Mouse (Mus musculus) small intestine, adult 2 months (tissue): ENCODE data around the gene Zfp329. TPM values are rescaled to one million over a fixed set of nuclear protein-coding genes. Genes with fewer than 3 reads are reported as not detected.

Source experiments
- H3K27ac ChIP-seq: fragments of 200-500 bp; 2 replicates; pipeline ENCODE4 v1.5.1; 2012; ENCODE audit warnings: low read depth, low read length, control low read depth, inconsistent platforms; ENCODE audit not compliant: insufficient read depth
- H3K27me3 ChIP-seq: fragments of 200-500 bp; 2 replicates; pipeline ENCODE4 v1.6.1; 2012; ENCODE audit warnings: mild to moderate bottlenecking, moderate library complexity, low read length, inconsistent platforms; ENCODE audit not compliant: control insufficient read depth, insufficient read depth
- H3K36me3 ChIP-seq: fragments of 200-500 bp; 2 replicates; pipeline ENCODE4 v1.6.1; 2012; ENCODE audit warnings: mild to moderate bottlenecking, low read length, control low read depth, inconsistent platforms; ENCODE audit not compliant: control insufficient read depth, insufficient read depth
- H3K4me1 ChIP-seq: fragments of 200-500 bp; 2 replicates; pipeline ENCODE4 v1.6.1; 2012; ENCODE audit warnings: low read length, inconsistent platforms, mixed read lengths; ENCODE audit not compliant: control insufficient read depth, insufficient read depth, insufficient read length
- H3K4me3 ChIP-seq: fragments of 200-500 bp; 2 replicates; pipeline ENCODE4 v1.5.1; 2012; ENCODE audit warnings: low read depth, mild to moderate bottlenecking, control low read depth, inconsistent platforms, low read length, moderate library complexity
- CTCF ChIP-seq: fragments of 200-500 bp; IDR thresholded peaks from 2 replicates; pipeline ENCODE4 v1.5.1; 2012; ENCODE audit warnings: low read depth, mild to moderate bottlenecking, control low read depth, inconsistent platforms, low read length, moderate library complexity, mixed read lengths; ENCODE audit not compliant: insufficient replicate concordance, insufficient read length; ENCODE audit errors: extremely low read depth
- POLR2A ChIP-seq: fragments of 200-500 bp; IDR thresholded peaks from 2 replicates; pipeline ENCODE4 v1.6.1; 2012; ENCODE audit warnings: low read depth, mild to moderate bottlenecking, control low read depth, inconsistent platforms, low read length, moderate library complexity
- whole genome bisulfite sequencing: fragments of 180-500 bp; shearing (Covaris S2); methylation state at CpG from one replicate; pipeline ENCODE4 v1.1.7; 2018; 5-methylcytosine and 5-hydroxymethylcytosine counted together
- polyA plus RNA-seq: library from polyadenylated mRNA; depleted of rRNA; stranded (reverse); fragments of >200 nt; gene quantifications from 2 replicates; pipeline ENCODE4 v1.2.3, GENCODE M21; 2012; rRNA removed

The Zfp329 gene
- polyA plus RNA-seq = 0.11 and 0.22 TPM in 2 replicates

DNA sequence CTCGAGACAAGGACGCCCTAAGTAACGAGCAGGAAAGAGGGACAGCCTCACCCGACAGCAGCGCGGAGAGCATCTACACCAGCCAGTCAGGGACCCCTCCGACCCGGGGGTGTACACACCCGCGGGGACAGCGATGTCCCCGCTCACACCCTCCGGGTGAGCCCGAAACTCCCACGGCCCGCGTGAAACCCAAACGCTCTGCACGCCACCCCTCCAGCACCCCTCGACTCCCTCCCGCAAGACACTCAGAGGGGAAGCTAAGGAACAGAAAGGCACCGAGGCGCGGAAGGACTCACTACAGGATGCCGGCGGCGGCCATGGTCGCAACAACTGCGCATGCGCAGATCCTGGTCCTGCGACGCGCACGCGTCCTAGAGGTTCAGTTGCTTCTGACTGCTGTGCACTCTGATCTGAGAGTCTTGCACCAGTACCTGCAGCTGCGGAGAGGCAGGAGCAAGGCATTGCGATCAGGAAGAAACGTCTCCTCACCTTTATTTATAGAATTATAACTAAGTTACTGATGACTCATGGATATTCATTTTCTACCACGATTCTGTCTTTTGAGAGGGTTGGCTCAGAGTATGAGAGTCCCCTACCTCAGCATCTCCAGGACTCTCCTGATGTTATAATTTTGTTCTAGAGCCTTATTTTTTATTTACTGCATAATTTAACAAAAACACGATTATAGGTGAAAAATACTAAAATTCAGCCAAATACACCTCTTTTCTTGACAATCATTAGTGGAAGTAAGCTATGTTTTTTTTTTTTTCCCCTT is at the start of gene Zfp329:
TSS of gene Zfp329 (minus strand) at position 338 of the 775 bp plus-strand sequence.
- Histone ChIP-seq H3K27me3 (no peaks in the 10 kb centered on the region), H3K4me3 (peak within 1 kb of the TSS; percentile 95), H3K36me3 (0 out of 2 replicates have a peak, but pooled peaks cover 3% of the 10 kb centered on the region), H3K27ac (no peak within 1 kb of the TSS), H3K4me1 (no peaks in the 10 kb centered on the region)
- under 1% methylated on average over 40 of the region's 40 CpGs for WGBS
- TF ChIP-seq CTCF (no peak), POLR2A (peak; percentile 69)

DNA sequence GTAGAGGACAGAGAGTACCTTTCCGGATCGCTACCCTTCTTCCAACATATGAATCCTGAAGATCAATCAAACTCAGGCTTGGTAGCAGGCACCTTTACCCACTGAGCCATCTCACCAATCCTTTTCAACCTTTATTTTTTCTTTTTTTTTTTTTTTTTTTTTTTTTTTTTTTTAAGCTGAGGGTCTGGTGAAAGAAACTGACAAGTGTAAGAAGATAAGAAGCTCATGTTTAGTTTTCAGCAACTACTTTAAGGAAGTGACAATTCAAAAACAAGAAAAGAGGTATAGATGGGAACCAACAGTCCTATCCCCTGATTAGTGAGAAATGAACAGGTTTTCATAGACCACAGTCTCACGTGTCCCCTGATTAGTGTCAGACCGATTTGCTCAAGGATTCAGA is 17.1 kb upstream of the Zfp329 start:
- Histone ChIP-seq H3K27me3 (no peaks in the 10 kb centered on the region), H3K4me1 (no peaks in the 10 kb centered on the region), H3K27ac (no peak overlapping the region), H3K4me3 (peak overlapping the region; percentile 81), H3K36me3 (peaks cover 26% of the 10 kb centered on the region)
- TF ChIP-seq CTCF (no peak), POLR2A (no peak)
- 90% methylated on average over 4 of the region's 4 CpGs for WGBS

DNA sequence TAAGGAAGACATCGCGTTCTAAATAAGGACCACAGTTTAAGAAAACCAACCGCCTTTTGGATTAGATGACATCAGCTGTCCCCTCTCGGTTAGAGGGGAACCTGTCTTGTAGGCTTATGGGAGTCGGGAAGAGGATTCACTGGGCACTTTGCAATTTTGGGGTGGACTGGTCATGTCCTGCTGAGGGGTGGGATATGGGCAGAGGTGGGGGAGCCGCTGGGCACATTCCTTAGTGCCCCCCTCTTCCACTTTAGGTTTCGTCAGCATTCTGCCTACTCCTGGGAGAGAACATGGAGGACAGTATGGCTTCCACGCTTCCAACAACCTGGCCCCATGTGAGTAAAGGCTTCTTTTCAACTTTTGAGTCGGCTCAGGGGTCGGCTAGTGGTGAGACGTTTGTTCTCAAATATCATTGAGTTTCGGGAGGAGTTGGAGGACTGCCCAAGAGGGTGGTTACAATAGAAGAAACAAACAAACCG is 16.6 kb upstream of the Zfp329 start:
- no peaks in the 10 kb centered on the region for H3K27me3 ChIP-seq
- no peaks in the 10 kb centered on the region for H3K4me1 ChIP-seq
- H3K4me3 ChIP-seq = peak overlapping the region; percentile 81
- 7% methylated on average over 13 of the region's 13 CpGs for WGBS
- peaks cover 24% of the 10 kb centered on the region for H3K36me3 ChIP-seq
- H3K27ac ChIP-seq = peak overlapping the region; percentile 60
- TF ChIP-seq CTCF (no peak), POLR2A (no peak)

DNA sequence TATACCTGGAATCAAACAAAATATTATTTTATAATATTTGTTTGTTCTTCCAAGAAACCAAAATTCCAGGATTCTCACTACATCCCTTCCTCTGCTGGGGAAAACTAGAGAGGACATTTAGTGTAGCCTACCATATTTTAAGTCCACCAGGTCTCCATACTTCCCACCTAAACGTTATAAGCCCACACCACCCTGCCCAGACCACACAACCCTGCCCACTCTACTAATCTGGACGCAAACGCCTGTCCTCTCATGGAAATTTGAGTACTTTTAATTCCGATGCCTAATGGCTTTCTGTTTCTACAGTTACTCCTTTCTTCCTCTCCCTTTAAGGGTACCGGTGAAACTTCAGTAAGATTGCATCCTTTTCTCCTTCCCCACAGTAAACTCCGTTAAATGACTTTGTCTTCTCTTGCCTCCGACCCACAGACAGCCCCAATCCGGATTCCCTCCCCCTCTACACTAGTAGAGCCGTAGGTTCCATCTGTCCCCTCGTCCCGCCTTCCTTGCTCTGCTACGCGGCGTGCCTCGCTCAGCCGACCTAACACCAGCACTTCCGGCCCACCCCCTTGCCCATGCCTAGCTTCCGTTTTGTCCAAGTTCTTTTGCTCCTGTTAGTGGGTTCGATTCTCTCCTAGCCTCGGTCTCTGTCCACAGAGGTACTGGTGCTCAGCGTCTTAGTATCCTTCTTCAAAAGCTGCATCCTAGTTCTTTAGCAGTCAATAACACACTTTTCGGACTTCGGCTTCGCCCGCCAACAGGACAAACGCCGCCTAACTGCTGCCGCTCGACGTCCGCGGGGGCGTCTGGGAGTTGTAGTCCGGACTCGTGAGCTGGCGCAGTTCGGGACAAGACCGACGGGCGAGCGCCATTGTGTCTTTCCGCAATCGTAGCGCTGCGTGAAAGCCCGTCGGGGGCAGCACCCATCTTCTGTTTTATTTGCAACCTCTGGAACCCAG is 15.8 kb upstream of the Zfp329 start, which contains the start of gene Zfp110:
TSS of gene Zfp110 (plus strand) at position 600 of the 959 bp plus-strand sequence.
- Histone ChIP-seq H3K4me3 (peak within 1 kb of the TSS; percentile 81), H3K36me3 (peaks cover 18% of the 10 kb centered on the region), H3K27ac (peak within 1 kb of the TSS; percentile 69), H3K27me3 (no peaks in the 10 kb centered on the region), H3K4me1 (no peaks in the 10 kb centered on the region)
- TF ChIP-seq CTCF (peak; percentile 12; the same call in 1 of the 2 replicates), POLR2A (peak; percentile 62)
- WGBS = 2% methylated on average over 47 of the region's 47 CpGs

DNA sequence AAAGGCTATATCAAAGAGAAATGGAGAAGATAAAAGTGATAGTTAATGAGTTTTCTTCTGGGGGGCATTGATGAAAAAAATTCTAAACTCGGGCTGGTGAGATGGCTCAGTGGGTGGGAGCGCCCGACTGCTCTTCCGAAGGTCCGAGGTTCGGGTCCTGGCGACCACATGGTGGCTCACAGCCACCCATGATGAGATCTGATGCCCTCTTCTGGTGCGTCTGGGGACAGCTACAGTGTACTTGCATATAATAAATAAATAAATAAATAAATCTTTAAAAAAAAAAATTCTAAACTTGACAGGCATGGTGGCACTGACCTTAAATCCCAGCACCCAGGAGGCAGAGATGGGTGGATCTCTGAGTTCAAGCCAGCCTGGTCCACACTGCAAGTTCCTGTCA is 3.1 kb downstream of the Zfp329 start:
- no peak for TF ChIP-seq POLR2A
- no peak for TF ChIP-seq CTCF
- Histone ChIP-seq H3K27ac (no peak overlapping the region), H3K36me3 (peaks cover 14% of the 10 kb centered on the region), H3K4me1 (no peaks in the 10 kb centered on the region), H3K4me3 (no peak overlapping the region), H3K27me3 (no peaks in the 10 kb centered on the region)
- WGBS = 99% methylated on average over 8 of the region's 8 CpGs

DNA sequence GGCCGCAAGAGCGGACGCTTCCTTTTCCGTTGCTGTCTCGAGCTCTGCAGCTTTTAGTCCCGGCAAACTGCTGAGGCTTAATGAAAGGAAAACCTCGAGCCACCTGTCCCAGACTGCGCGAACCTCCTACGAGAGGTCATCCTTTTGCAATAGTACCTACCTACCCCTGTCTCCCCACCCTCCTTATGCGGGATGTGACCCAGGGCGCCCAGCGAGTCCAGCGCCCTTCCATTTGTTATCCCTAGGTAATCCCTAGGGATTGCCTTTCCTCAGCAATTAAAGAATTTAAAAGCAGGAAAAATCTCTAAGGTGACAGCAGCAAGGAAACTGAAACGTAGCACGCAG is 15.0 kb downstream of the Zfp329 start:
- no peak overlapping the region for H3K27ac ChIP-seq
- no peak for TF ChIP-seq POLR2A
- no peak for TF ChIP-seq CTCF
- peak overlapping the region; percentile 66 for H3K4me3 ChIP-seq
- no peaks in the 10 kb centered on the region for H3K27me3 ChIP-seq
- 0 out of 2 replicates have a peak, but pooled peaks cover 9% of the 10 kb centered on the region for H3K36me3 ChIP-seq
- WGBS = 1% methylated on average over 16 of the region's 16 CpGs
- H3K4me1 ChIP-seq = peaks cover 6% of the 10 kb centered on the region; the same call in 1 of the 2 replicates
